Mouse (Mus musculus) embryonic facial prominence, embryonic 13.5 days (tissue): Measurements from ENCODE around the gene D630039A03Rik. TPM values are rescaled to one million over a fixed set of nuclear protein-coding genes. Genes with fewer than 3 reads are reported as not detected.

Experiments
- ATAC-seq: fragments of 200-750 bp; cut with Nextera tagmentation; 2 replicates; pipeline ENCODE4 v1.8.0; 2017; ENCODE audit warnings: low read depth; ENCODE audit not compliant: insufficient number of reproducible peaks, insufficient read depth, low FRiP score, low TSS enrichment
- H3K27ac ChIP-seq: fragments of 300-500 bp; sonication (generic); 2 replicates; pipeline ENCODE4 v1.5.1; 2015; ENCODE audit warnings: moderate library complexity, mild to moderate bottlenecking, inconsistent platforms
- H3K27me3 ChIP-seq: fragments of 300-500 bp; sonication (generic); 2 replicates; pipeline ENCODE4 v1.6.1; 2015; ENCODE audit warnings: mild to moderate bottlenecking, inconsistent platforms
- H3K36me3 ChIP-seq: fragments of 300-500 bp; sonication (generic); 2 replicates; pipeline ENCODE4 v1.6.1; 2015; ENCODE audit warnings: mild to moderate bottlenecking, inconsistent platforms
- H3K4me1 ChIP-seq: fragments of 300-500 bp; sonication (generic); 2 replicates; pipeline ENCODE4 v1.6.1; 2015; ENCODE audit warnings: inconsistent platforms
- H3K4me2 ChIP-seq: fragments of 300-500 bp; sonication (generic); 2 replicates; pipeline ENCODE4 v1.6.1; 2015; ENCODE audit warnings: moderate library complexity, mild to moderate bottlenecking, inconsistent platforms
- H3K4me3 ChIP-seq: fragments of 300-500 bp; sonication (generic); 2 replicates; pipeline ENCODE4 v1.5.1; 2015; ENCODE audit warnings: mild to moderate bottlenecking, inconsistent platforms
- H3K9ac ChIP-seq: fragments of 300-500 bp; sonication (generic); 2 replicates; pipeline ENCODE4 v1.6.1; 2015; ENCODE audit warnings: mild to moderate bottlenecking, inconsistent platforms
- H3K9me3 ChIP-seq: fragments of 300-500 bp; sonication (generic); 2 replicates; pipeline ENCODE4 v1.6.1; 2016; ENCODE audit warnings: inconsistent platforms
- WGBS: fragments of 180-500 bp; shearing (Covaris S2); methylation state at CpG from one replicate; pipeline ENCODE4 v1.1.7; 2015; ENCODE audit warnings: mixed read lengths; 5-methylcytosine and 5-hydroxymethylcytosine counted together
- polyA plus RNA-seq: library from polyadenylated mRNA; unstranded; fragments of >200 nt; fragmentation: Nextera tagmentation; extraction: Ambion mirVana; gene quantifications from 2 replicates; pipeline ENCODE4 v1.2.1, GENCODE M21; 2015

Gene D630039A03Rik
- 0.18 TPM in 1 of 2 replicates, not detected in the other for polyA plus RNA-seq

DNA sequence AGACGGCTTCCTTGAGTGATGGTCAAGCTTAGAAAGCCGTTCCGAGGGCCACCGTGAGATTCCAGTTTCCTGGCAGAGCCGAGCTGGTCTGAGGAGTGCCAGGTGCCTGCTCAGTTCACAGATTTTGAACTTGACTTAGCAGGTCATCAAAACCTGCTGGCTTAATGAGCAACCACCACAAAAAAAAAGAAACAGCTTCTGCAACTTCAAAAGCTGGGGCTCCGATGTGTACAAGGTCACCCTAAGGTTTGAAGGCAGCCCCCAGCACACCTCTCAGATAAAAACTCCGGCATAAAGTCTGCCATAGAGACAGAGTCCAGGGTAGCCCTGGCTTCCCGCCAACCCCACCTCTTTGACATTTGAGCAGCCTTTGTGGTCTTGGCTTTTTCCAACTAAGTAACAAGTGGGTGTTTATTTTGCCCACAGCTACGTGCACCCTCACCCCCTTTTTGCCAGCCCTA is at the start of gene D630039A03Rik:
D630039A03Rik (minus strand) TSS at position 97 of the 461 bp plus-strand sequence.
- Histone ChIP-seq H3K4me1 (peaks cover 44% of the 10 kb centered on the region), H3K9me3 (no peaks in the 10 kb centered on the region), H3K36me3 (no peaks in the 10 kb centered on the region), H3K9ac (0 out of 2 replicates have a peak within 1 kb of the TSS, but pooled peaks have one; percentile 7), H3K27ac (peak within 1 kb of the TSS; percentile 8; the same call in 1 of the 2 replicates), H3K4me2 (peak within 1 kb of the TSS; percentile 46), H3K27me3 (no peaks in the 10 kb centered on the region), H3K4me3 (0 out of 2 replicates have a peak within 1 kb of the TSS, but pooled peaks have one; percentile 3)
- ATAC-seq: no peak
- 19% methylated on average over 9 of the region's 9 CpGs for WGBS

DNA sequence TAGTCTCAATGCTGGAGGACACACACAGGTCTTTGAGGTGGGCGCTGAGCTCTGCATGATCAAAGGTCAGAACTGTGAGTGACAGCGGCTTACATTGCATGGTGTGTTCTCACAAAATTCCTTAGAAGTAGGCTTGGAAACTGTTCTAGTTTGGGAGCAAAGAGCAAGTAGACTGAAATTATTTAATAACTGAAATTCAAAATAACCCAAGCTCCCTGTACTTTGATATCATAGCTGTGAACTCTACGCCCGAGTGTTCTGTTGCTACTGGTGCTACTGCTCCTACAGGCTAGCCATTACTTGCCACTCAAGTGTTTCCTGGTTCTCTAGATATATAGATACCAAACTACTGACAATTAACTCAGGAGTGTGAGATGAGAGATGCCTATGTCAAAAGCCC is 49.4 kb upstream of the D630039A03Rik start:
- Histone ChIP-seq H3K27me3 (no peaks in the 10 kb centered on the region), H3K4me3 (no peak overlapping the region), H3K9ac (no peak overlapping the region), H3K27ac (no peak overlapping the region), H3K9me3 (no peaks in the 10 kb centered on the region), H3K4me1 (no peaks in the 10 kb centered on the region), H3K4me2 (no peak overlapping the region), H3K36me3 (no peaks in the 10 kb centered on the region)
- ATAC-seq: no peak
- 86% methylated on average over 4 of the region's 4 CpGs for WGBS

DNA sequence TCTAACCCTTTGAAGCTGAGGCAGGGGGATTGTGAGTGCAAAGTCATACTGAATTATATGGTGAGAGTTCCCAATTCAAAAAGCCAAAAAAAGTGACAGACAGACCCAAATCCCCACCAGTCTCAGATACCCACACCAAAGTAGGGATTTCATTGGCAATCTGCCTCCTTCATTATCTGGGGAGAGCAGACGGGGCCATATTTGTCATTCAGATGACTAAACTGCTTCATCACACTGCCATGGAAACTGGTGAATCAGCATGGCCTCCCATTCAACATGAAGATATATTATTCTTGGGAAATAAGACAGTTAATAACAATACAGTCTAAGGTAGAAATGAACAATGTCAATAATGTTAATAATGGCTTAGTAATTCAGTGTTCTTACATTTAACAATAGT is 48.0 kb upstream of the D630039A03Rik start:
- no peaks in the 10 kb centered on the region for H3K4me1 ChIP-seq
- no peak overlapping the region for H3K4me2 ChIP-seq
- no peak for ATAC-seq
- 63% methylated on average over 1 of the region's 1 CpGs for WGBS
- no peaks in the 10 kb centered on the region for H3K27me3 ChIP-seq
- H3K4me3 ChIP-seq: no peak overlapping the region
- no peaks in the 10 kb centered on the region for H3K9me3 ChIP-seq
- no peak overlapping the region for H3K27ac ChIP-seq
- no peaks in the 10 kb centered on the region for H3K36me3 ChIP-seq
- no peak overlapping the region for H3K9ac ChIP-seq

DNA sequence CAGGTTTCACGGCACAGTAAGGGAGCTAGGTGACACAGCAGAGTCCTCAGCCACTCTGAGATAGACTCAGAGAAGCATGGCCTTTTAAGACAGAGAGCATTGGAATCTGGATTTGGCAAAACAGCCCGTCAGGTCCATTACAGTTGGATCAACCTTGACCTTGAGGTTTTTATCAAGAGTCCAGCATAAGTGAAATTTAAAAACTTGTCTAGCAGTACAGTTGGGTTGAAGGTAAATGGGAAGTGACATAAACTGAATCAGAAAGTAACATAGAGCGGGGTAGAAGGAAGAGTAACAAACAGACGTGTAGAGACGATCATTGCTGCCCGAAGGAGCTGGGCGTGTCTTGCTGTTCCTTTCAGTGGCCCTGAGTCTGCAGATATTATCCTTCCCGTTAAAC is 43.0 kb upstream of the D630039A03Rik start:
- H3K9me3 ChIP-seq: no peaks in the 10 kb centered on the region
- H3K4me1 ChIP-seq: peaks cover 26% of the 10 kb centered on the region
- peaks cover 4% of the 10 kb centered on the region; the same call in 1 of the 2 replicates for H3K27me3 ChIP-seq
- H3K36me3 ChIP-seq: no peaks in the 10 kb centered on the region
- no peak overlapping the region for H3K4me2 ChIP-seq
- no peak overlapping the region for H3K9ac ChIP-seq
- H3K27ac ChIP-seq: no peak overlapping the region
- no peak overlapping the region for H3K4me3 ChIP-seq
- WGBS: 84% methylated on average over 8 of the region's 8 CpGs
- ATAC-seq: no peak

DNA sequence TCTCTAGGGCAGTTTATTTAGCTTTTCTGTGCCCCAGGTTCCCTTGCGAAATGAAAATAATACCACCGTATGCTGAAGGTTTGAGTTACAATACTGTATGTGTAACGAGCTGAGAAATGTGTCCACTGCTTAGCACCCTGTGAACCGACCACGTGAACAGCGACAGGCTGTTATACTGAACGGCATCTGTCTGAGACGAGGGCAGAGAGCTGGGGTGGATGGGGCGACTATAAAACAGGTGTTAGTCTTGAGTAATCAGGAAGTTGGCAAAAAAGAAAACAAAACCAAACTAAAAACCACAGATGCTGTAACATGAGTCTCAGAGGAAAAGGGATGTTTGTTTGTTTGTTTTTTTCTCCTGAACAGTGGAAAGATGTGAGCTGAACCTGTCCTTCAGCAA is 42.0 kb upstream of the D630039A03Rik start:
- H3K4me3 ChIP-seq: no peak overlapping the region
- H3K4me2 ChIP-seq: no peak overlapping the region
- H3K9me3 ChIP-seq: no peaks in the 10 kb centered on the region
- H3K27ac ChIP-seq: no peak overlapping the region
- ATAC-seq: no peak
- H3K36me3 ChIP-seq: no peaks in the 10 kb centered on the region
- peaks cover 4% of the 10 kb centered on the region; the same call in 1 of the 2 replicates for H3K27me3 ChIP-seq
- H3K9ac ChIP-seq: no peak overlapping the region
- H3K4me1 ChIP-seq: peaks cover 32% of the 10 kb centered on the region
- 62% methylated on average over 9 of the region's 9 CpGs for WGBS

DNA sequence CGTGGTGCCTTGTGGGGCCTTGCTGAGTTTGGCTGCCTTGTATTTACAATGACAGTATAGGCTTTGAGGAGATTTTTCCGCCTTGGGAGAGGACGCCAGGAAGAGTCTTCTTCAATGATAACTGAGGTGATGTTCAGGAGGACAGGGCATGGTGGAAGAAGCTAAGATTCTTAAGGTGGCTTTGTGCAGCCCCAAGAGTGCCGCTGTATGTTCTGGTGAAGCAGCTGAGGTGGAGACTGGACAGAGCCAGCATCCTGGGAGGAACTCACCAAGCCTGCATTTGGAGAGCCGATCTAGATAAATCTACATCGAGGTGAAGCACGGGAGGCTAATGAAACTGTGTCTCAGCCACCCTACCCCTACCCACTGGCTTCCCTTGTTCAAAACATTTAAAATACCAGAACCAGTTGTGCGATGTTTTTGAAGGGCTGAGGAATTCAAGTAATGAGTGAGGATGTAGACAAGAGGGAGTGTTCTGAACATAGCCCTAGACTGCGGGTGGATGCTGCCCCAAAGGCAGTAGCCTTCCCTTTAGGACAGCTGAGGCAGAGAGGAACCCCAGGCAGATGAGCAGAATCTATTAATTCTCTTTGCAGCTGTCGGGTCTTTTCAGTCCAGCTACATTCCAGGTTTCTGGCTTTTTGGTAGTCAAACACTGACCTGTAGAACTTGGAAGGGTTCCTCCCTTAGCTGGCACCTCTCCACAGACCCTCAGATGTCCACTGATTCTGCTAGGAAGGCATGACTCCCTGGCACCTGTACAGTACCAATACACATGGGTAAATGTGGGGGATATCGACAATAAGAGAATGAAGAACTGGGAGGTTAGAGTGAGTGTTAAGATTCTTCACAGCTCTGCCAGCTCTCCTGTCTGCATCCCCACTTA is 41.3 kb upstream of the D630039A03Rik start:
- 0 out of 2 replicates have a peak, but pooled peaks cover 2% of the 10 kb centered on the region for H3K36me3 ChIP-seq
- peaks cover 32% of the 10 kb centered on the region for H3K4me1 ChIP-seq
- WGBS: 34% methylated on average over 11 of the region's 11 CpGs
- peak overlapping the region; percentile 77 for H3K4me2 ChIP-seq
- no peaks in the 10 kb centered on the region for H3K9me3 ChIP-seq
- H3K9ac ChIP-seq: peak overlapping the region; percentile 73
- H3K27ac ChIP-seq: peak overlapping the region; percentile 93
- H3K27me3 ChIP-seq: peaks cover 4% of the 10 kb centered on the region; the same call in 1 of the 2 replicates
- H3K4me3 ChIP-seq: peak overlapping the region; percentile 83
- no peak for ATAC-seq

DNA sequence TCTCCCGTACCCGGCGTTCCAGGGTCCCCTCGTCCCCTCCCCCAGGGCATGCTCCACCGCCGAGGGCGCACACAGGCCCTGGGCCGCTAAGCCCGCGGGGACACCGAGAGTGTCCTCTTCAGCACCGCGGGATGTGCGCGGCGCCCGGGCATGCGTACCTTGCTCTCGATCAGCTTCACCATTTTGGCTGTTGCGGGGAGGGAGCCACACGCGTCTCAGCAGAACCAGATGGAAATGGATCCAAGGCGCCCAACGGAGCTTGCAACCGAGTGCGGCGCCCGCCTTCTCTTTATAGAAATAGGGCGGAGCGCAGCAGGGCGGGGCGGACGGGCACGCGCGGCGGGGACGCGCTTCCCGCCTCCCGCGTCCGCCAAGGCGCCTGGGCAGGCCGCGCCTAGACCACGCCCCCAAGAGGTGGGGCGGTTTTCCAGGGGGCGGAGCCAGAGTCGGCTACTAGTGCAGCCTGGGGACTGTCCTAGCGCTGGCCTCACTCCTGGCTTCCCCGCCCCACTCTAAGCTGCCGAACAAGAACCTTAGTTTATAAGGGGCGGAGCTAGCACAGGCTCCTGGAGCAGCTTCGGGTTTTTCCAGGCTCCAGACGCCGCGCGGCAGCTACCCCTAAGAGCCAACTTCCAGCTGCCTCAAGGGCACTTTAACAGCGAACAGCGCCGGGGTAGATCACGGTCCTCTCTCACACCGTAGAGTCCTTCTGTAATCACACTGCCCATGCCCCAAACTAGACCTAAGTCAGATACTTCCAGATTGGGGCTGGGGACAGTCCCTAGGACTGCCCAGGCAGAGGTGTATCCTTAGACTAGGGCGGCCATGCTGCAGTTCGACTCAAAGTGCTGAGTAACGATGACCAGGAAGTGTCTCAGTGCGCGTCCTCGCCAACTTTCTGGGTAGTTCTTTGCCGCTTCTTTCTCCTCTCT is 40.2 kb upstream of the D630039A03Rik start, which contains the start of gene Txn1:
Txn1 (minus strand) TSS at position 383 of the 932 bp plus-strand sequence.
- Histone ChIP-seq H3K9ac (peak within 1 kb of the TSS; percentile 88), H3K4me1 (peaks cover 32% of the 10 kb centered on the region), H3K4me3 (peak within 1 kb of the TSS; percentile 83), H3K27ac (peak within 1 kb of the TSS; percentile 93), H3K36me3 (peaks cover 10% of the 10 kb centered on the region), H3K27me3 (peaks cover 4% of the 10 kb centered on the region; the same call in 1 of the 2 replicates), H3K9me3 (no peaks in the 10 kb centered on the region), H3K4me2 (peak within 1 kb of the TSS; percentile 77)
- peak; percentile 98 for ATAC-seq
- under 1% methylated on average over 71 of the region's 71 CpGs for WGBS

DNA sequence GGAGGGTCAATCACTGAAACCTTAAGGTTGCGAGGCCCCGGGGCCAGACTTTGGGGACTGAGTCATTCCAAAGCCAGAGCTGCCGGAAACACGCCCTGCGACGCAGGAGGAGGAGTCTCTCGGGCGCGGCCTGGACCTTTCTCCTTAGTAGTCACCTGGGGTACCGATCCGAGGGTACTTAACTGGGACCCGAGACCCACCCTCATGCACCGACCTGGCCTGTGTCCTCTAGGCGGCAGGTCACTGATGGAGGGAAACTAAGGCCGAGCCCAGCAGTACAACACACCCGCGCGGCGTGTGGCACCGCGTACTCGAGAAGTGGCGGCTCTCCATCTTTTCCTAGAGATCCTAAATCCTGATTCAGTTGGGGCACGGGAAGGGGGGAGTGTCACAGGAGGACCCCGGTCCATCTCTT is 39.5 kb upstream of the D630039A03Rik start:
- H3K36me3 ChIP-seq: peaks cover 18% of the 10 kb centered on the region
- no peak for ATAC-seq
- H3K9me3 ChIP-seq: no peaks in the 10 kb centered on the region
- H3K4me1 ChIP-seq: peaks cover 33% of the 10 kb centered on the region
- peak overlapping the region; percentile 73 for H3K4me2 ChIP-seq
- H3K4me3 ChIP-seq: peak overlapping the region; percentile 83
- peak overlapping the region; percentile 88 for H3K9ac ChIP-seq
- under 1% methylated on average over 25 of the region's 25 CpGs for WGBS
- H3K27ac ChIP-seq: peak overlapping the region; percentile 93
- peaks cover 4% of the 10 kb centered on the region; the same call in 1 of the 2 replicates for H3K27me3 ChIP-seq

DNA sequence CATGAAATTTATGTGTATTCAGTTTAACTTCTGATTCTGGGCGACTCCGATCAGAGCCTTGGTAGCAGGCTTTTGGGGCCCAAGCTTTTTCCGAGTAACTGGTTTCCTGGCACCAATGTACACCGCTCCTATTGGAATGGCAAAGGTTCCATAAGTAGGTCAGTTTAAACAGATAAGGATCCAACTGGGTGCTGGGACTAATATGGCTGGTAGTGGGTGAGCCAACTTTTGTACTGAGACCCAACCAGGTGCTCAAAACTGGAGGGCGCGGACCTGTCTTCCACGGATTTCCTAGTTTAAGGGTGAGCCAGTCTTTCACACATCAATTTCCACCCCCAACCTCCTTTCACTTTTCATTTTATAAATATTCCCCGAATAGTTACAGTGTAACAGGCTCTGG is 38.9 kb upstream of the D630039A03Rik start:
- Histone ChIP-seq H3K4me2 (peak overlapping the region; percentile 73), H3K36me3 (peaks cover 24% of the 10 kb centered on the region), H3K9ac (peak overlapping the region; percentile 88), H3K27ac (peak overlapping the region; percentile 93; the same call in 1 of the 2 replicates), H3K9me3 (no peaks in the 10 kb centered on the region), H3K27me3 (peaks cover 4% of the 10 kb centered on the region; the same call in 1 of the 2 replicates), H3K4me1 (peaks cover 36% of the 10 kb centered on the region), H3K4me3 (peak overlapping the region; percentile 83)
- WGBS: 77% methylated on average over 8 of the region's 8 CpGs
- ATAC-seq: no peak

DNA sequence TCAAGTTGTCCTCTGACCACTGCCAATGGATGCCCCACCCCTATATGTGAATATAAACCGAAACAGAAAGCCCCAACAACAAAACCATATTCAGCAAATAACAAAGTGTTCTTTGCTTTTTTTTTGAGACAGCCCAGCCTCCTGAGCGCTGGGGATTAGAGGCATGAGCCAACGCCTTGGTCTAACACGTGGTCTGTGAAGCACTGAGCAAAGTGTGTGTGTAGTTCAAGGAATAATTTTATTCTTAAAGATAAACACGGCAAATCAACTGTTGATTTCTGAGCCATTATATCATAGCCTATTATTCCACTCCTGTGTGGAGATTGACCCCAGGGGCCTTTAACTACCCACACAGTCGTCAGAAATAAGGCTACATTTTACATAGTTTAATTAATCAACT is 38.5 kb upstream of the D630039A03Rik start:
- WGBS: 75% methylated on average over 6 of the region's 6 CpGs
- Histone ChIP-seq H3K9me3 (no peaks in the 10 kb centered on the region), H3K4me3 (peak overlapping the region; percentile 83), H3K9ac (no peak overlapping the region), H3K36me3 (peaks cover 28% of the 10 kb centered on the region), H3K4me1 (peaks cover 36% of the 10 kb centered on the region), H3K27me3 (peaks cover 4% of the 10 kb centered on the region; the same call in 1 of the 2 replicates), H3K4me2 (peak overlapping the region; percentile 73), H3K27ac (no peak overlapping the region)
- no peak for ATAC-seq

DNA sequence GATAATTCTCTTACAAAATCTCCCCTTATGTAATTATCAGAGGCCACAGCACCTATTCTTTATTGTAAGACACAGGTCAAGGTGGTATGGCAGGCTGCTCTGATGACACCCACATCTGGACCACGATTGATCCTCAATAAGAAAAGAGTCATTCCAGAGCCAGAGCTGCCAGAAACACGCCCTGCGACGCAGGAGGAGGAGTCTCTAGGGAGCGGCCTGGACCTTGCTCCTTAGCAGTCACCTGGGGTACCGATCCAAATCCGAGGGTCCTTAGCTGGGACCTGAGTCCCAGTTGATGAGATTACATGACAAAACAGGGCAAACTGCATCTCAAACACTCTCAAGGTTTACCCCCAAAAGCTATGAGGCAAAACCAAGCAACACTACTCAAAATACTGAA is 37.7 kb upstream of the D630039A03Rik start:
- Histone ChIP-seq H3K9me3 (no peaks in the 10 kb centered on the region), H3K27ac (no peak overlapping the region), H3K4me1 (peaks cover 36% of the 10 kb centered on the region), H3K36me3 (peaks cover 35% of the 10 kb centered on the region), H3K4me2 (0 out of 2 replicates have a peak overlapping the region, but pooled peaks have one; percentile 18), H3K27me3 (peaks cover 4% of the 10 kb centered on the region; the same call in 1 of the 2 replicates), H3K4me3 (no peak overlapping the region), H3K9ac (no peak overlapping the region)
- no peak for ATAC-seq
- 90% methylated on average over 7 of the region's 7 CpGs for WGBS
